Mouse (Mus musculus): ENCODE results near the gene Mon1a. TPM values are rescaled to one million over a fixed set of nuclear protein-coding genes. Genes with fewer than 3 reads are reported as not detected.

Mon1a gene
- polyA plus RNA-seq, 1 experiment from 2014 or later, result 25.2 TPM

DNA sequence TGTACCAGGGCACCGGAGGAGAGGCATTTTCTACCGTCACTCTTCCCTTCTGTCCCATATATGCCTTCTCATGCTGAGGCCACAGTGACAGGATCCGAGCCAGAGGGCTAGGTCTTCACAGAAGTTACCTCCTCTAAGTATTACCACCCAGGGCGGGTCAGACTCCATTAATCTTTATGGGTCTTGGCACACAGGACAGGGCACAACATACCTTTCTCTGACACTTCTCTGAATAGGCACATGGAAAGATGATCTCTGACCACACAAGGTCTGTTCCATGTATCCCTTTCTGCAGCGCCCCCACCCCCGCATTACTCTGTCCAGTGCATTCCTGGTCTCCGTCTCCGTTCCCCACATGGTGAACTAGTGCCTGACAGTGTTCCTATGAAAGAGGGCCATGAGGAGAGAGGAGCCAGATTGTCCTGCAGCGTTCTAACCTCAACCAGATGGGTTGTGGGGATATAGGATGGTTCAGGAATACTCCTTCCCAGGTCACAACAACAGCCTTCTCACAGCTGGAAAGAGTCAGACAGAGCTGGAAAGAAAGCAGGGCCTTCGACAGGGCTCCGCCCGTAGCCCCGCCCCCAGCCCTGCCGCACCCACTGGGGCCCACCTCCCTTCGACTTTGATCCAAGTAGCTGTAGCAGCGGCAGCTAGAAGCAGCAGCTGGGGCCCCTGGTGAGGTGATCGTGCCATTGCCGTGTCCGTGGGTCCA lies 18.5 kb downstream of the Mon1a start, which contains the start of gene Mst1r:
Gene Mst1r, plus strand, starts transcription at position 622 of the 715 bp plus-strand sequence.
- WGBS, result 23% methylated on average over 19 of the region's 19 CpGs
- 0 out of 2 replicates have a peak, but pooled peaks cover 2% of the 10 kb centered on the region for H3K27me3 ChIP-seq (replicated peaks; ENCODE audit: control insufficient read depth, insufficient read depth, low read length)
- peak within 1 kb of the TSS; percentile 43 for H3K9ac ChIP-seq (replicated peaks; ENCODE audit: low read depth, low read length)
- H3K4me3 ChIP-seq (replicated peaks; ENCODE audit: low read length), result peak within 1 kb of the TSS; percentile 27
- ATAC-seq, result no peak
- H3K9me3 ChIP-seq (ENCODE audit: control insufficient read depth, low read length), result no peaks in the 10 kb centered on the region
- H3K4me1 ChIP-seq (replicated peaks; ENCODE audit: control insufficient read depth, insufficient read depth, low read length), result peaks cover 17% of the 10 kb centered on the region
- peaks cover 3% of the 10 kb centered on the region; the same call in 1 of the 2 replicates for H3K36me3 ChIP-seq (ENCODE audit: control insufficient read depth, insufficient read depth)
- peak within 1 kb of the TSS; percentile 53 for H3K4me2 ChIP-seq (ENCODE audit: low read length)
- H3K27ac ChIP-seq (ENCODE audit: low read length), result no peak within 1 kb of the TSS

- H3K4me1 ChIP-seq (replicated peaks; ENCODE audit: control insufficient read depth, insufficient read depth, low read length), result peaks cover 13% of the 10 kb centered on the region
- WGBS, result 49% methylated on average over 31 of the region's 31 CpGs
- no peak for ATAC-seq
- H3K9ac ChIP-seq (replicated peaks; ENCODE audit: low read depth, low read length), result peak overlapping the region; percentile 43
- no peak overlapping the region for H3K27ac ChIP-seq (ENCODE audit: low read length)
- no peaks in the 10 kb centered on the region for H3K9me3 ChIP-seq (ENCODE audit: control insufficient read depth, low read length)
- H3K27me3 ChIP-seq (replicated peaks; ENCODE audit: control insufficient read depth, insufficient read depth, low read length), result 0 out of 2 replicates have a peak, but pooled peaks cover 2% of the 10 kb centered on the region
- H3K4me3 ChIP-seq (replicated peaks; ENCODE audit: low read length), result peak overlapping the region; percentile 27
- H3K36me3 ChIP-seq (ENCODE audit: control insufficient read depth, insufficient read depth), result peaks cover 3% of the 10 kb centered on the region; the same call in 1 of the 2 replicates
- H3K4me2 ChIP-seq (ENCODE audit: low read length), result peak overlapping the region; percentile 53
Measured at GRCm38 (mm10) chr9:107906967-107907800, 19.2 kb downstream of the Mon1a start.

DNA sequence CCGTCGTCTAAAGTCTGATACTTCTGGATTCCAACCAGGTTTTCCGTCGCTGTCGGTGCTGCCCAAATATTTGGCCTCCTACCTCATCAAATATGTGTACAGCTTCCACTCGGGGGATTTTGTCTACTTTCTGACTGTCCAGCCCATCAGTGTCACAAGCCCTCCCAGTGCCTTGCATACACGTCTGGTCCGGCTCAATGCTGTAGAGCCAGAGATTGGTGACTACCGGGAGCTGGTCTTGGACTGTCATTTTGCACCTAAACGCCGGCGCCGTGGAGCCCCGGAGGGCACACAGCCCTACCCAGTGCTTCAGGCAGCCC lies 19.8 kb downstream of the Mon1a start:
- Histone ChIP-seq H3K4me1 (replicated peaks; ENCODE audit: control insufficient read depth, insufficient read depth, low read length) (peaks cover 13% of the 10 kb centered on the region), H3K4me2 (ENCODE audit: low read length) (no peak overlapping the region), H3K36me3 (ENCODE audit: control insufficient read depth, insufficient read depth) (peaks cover under 1% of the 10 kb centered on the region; the same call in 1 of the 2 replicates), H3K4me3 (replicated peaks; ENCODE audit: low read length) (no peak overlapping the region), H3K9me3 (ENCODE audit: control insufficient read depth, low read length) (no peaks in the 10 kb centered on the region), H3K27ac (ENCODE audit: low read length) (no peak overlapping the region), H3K27me3 (replicated peaks; ENCODE audit: control insufficient read depth, insufficient read depth, low read length) (0 out of 2 replicates have a peak, but pooled peaks cover 2% of the 10 kb centered on the region), H3K9ac (replicated peaks; ENCODE audit: low read depth, low read length) (no peak overlapping the region)
- 83% methylated on average over 14 of the region's 14 CpGs for WGBS
- no peak for ATAC-seq

GRCm38 (mm10) chr9:107908410-107909158 lies 20.6 kb downstream of the Mon1a start:
- no peak overlapping the region for H3K27ac ChIP-seq (ENCODE audit: low read length)
- ATAC-seq, result no peak
- H3K4me3 ChIP-seq (replicated peaks; ENCODE audit: low read length), result no peak overlapping the region
- H3K9ac ChIP-seq (replicated peaks; ENCODE audit: low read depth, low read length), result no peak overlapping the region
- H3K4me2 ChIP-seq (ENCODE audit: low read length), result no peak overlapping the region
- no peaks in the 10 kb centered on the region for H3K36me3 ChIP-seq (ENCODE audit: control insufficient read depth, insufficient read depth)
- peaks cover 13% of the 10 kb centered on the region for H3K4me1 ChIP-seq (replicated peaks; ENCODE audit: control insufficient read depth, insufficient read depth, low read length)
- 24% methylated on average over 18 of the region's 18 CpGs for WGBS
- no peaks in the 10 kb centered on the region for H3K9me3 ChIP-seq (ENCODE audit: control insufficient read depth, low read length)
- H3K27me3 ChIP-seq (replicated peaks; ENCODE audit: control insufficient read depth, insufficient read depth, low read length), result 0 out of 2 replicates have a peak, but pooled peaks cover 2% of the 10 kb centered on the region

DNA sequence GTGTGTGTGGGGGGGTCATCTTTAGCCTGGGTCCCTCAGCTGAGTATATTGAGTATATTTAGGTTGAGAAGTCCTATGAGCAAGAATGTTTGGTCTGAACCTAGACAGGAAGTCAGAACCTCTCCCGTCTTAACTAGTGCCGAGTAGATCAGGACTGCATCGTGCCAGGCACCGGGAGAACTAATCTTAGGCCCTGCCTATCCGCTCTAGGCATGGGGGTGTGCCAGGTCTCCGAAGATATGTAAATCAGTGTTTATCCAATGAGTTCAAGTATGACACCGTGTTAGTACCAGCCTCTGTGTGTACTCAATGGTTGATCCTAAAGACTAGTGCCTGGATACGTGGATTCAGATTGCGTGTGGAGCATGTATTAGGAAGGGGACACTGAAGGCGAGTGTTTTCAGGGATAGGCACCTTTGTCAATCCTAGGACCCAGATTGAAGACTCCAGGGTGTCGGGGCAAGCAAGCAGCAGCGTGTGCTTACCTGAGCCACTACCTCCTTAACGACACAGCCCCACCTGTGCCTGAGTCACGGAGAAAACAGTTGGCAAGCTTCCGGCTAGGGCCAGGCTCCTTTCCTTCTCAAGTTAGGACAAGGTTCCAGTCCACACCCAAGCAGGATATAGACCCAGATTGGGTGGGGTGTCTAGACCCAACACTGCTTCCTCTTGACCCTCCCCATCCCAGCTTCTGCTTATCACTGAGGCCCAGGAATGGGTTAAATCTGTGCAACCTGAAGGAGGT lies 22.2 kb downstream of the Mon1a start:
- ATAC-seq, result no peak
- Histone ChIP-seq H3K9me3 (ENCODE audit: control insufficient read depth, low read length) (no peaks in the 10 kb centered on the region), H3K4me2 (ENCODE audit: low read length) (no peak overlapping the region), H3K36me3 (ENCODE audit: control insufficient read depth, insufficient read depth) (no peaks in the 10 kb centered on the region), H3K4me3 (replicated peaks; ENCODE audit: low read length) (no peak overlapping the region), H3K27ac (ENCODE audit: low read length) (no peak overlapping the region), H3K4me1 (replicated peaks; ENCODE audit: control insufficient read depth, insufficient read depth, low read length) (peaks cover 11% of the 10 kb centered on the region), H3K9ac (replicated peaks; ENCODE audit: low read depth, low read length) (no peak overlapping the region), H3K27me3 (replicated peaks; ENCODE audit: control insufficient read depth, insufficient read depth, low read length) (0 out of 2 replicates have a peak, but pooled peaks cover 2% of the 10 kb centered on the region)
- 91% methylated on average over 15 of the region's 15 CpGs for WGBS

- WGBS, result 89% methylated on average over 16 of the region's 16 CpGs
- H3K27ac ChIP-seq (ENCODE audit: low read length), result no peak overlapping the region
- H3K9me3 ChIP-seq (ENCODE audit: control insufficient read depth, low read length), result no peaks in the 10 kb centered on the region
- no peak overlapping the region for H3K4me2 ChIP-seq (ENCODE audit: low read length)
- no peak overlapping the region for H3K9ac ChIP-seq (replicated peaks; ENCODE audit: low read depth, low read length)
- H3K27me3 ChIP-seq (replicated peaks; ENCODE audit: control insufficient read depth, insufficient read depth, low read length), result no peaks in the 10 kb centered on the region
- ATAC-seq, result no peak
- H3K4me3 ChIP-seq (replicated peaks; ENCODE audit: low read length), result no peak overlapping the region
- H3K4me1 ChIP-seq (replicated peaks; ENCODE audit: control insufficient read depth, insufficient read depth, low read length), result peaks cover 5% of the 10 kb centered on the region; the same call in 1 of the 2 replicates
- H3K36me3 ChIP-seq (ENCODE audit: control insufficient read depth, insufficient read depth), result no peaks in the 10 kb centered on the region
Measured at GRCm38 (mm10) chr9:107914764-107915420, 26.9 kb downstream of the Mon1a start.

- WGBS, result 35% methylated on average over 13 of the region's 13 CpGs
- ATAC-seq, result no peak
- H3K36me3 ChIP-seq (ENCODE audit: control insufficient read depth, insufficient read depth), result no peaks in the 10 kb centered on the region
- no peak overlapping the region for H3K4me3 ChIP-seq (replicated peaks; ENCODE audit: low read length)
- H3K4me1 ChIP-seq (replicated peaks; ENCODE audit: control insufficient read depth, insufficient read depth, low read length), result peaks cover 5% of the 10 kb centered on the region; the same call in 1 of the 2 replicates
- no peaks in the 10 kb centered on the region for H3K9me3 ChIP-seq (ENCODE audit: control insufficient read depth, low read length)
- no peak overlapping the region for H3K9ac ChIP-seq (replicated peaks; ENCODE audit: low read depth, low read length)
- no peak overlapping the region; the same call in 1 of the 2 replicates for H3K27ac ChIP-seq (ENCODE audit: low read length)
- no peak overlapping the region for H3K4me2 ChIP-seq (ENCODE audit: low read length)
- no peaks in the 10 kb centered on the region for H3K27me3 ChIP-seq (replicated peaks; ENCODE audit: control insufficient read depth, insufficient read depth, low read length)
Measured at GRCm38 (mm10) chr9:107917895-107918608, 30.1 kb downstream of the Mon1a start.

GRCm38 (mm10) chr9:107918884-107919283 lies 30.9 kb downstream of the Mon1a start:
- H3K4me1 ChIP-seq (replicated peaks; ENCODE audit: control insufficient read depth, insufficient read depth, low read length), result peaks cover 5% of the 10 kb centered on the region; the same call in 1 of the 2 replicates
- no peaks in the 10 kb centered on the region for H3K36me3 ChIP-seq (ENCODE audit: control insufficient read depth, insufficient read depth)
- H3K27ac ChIP-seq (ENCODE audit: low read length), result no peak overlapping the region
- no peak overlapping the region for H3K4me3 ChIP-seq (replicated peaks; ENCODE audit: low read length)
- H3K9me3 ChIP-seq (ENCODE audit: control insufficient read depth, low read length), result no peaks in the 10 kb centered on the region
- whole genome bisulfite sequencing, result 84% methylated on average over 6 of the region's 6 CpGs
- H3K27me3 ChIP-seq (replicated peaks; ENCODE audit: control insufficient read depth, insufficient read depth, low read length), result no peaks in the 10 kb centered on the region
- H3K9ac ChIP-seq (replicated peaks; ENCODE audit: low read depth, low read length), result no peak overlapping the region
- ATAC-seq, result no peak
- H3K4me2 ChIP-seq (ENCODE audit: low read length), result no peak overlapping the region
